Mouse (Mus musculus): ENCODE results near the gene Abcb1b.
A peak's percentile ranks its signal among the peaks of the same experiment; 100 is the strongest.
"Not testable (repeated sequence)": the region's sequence is repeated elsewhere in the genome, so short reads cannot be mapped to it uniquely, and the experiment has no call there.

Gene Abcb1b

DNA sequence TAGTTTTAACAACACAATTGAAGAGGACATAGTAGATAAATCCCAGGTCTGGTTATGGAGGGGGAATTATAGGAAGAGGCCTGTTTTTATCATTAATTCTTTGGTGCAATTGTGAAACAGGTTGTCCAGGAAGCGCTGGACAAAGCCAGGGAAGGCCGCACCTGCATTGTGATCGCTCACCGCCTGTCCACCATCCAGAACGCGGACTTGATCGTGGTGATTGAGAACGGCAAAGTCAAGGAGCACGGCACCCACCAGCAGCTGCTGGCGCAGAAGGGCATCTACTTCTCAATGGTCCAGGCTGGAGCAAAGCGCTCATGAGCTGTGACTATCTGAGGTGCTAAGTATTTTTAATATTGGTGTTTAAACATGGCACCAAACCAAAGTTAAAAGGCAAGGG, 67.7 kb downstream of the Abcb1b start:
- not testable (repeated sequence) for DNase-seq

DNA sequence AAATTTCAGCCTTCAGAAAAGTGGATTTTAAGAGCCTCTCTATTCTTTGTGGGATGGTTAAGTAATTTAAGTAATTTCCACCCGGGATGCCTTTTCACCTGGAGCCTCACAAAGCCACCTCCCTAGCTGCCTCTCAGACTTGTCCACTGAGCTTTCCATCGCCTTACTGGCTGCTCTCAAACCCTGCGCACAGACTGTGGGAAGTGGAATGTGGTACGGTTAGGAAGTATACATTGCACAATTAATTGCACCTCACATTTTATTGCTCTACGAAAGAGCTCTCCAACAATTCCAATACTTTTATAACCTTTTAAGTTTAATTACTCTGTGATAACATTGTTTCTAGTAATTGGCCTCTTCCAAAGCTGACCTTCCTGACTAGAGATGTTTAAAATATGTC, 68.4 kb downstream of the Abcb1b start:
- no peak for DNase-seq

DNA sequence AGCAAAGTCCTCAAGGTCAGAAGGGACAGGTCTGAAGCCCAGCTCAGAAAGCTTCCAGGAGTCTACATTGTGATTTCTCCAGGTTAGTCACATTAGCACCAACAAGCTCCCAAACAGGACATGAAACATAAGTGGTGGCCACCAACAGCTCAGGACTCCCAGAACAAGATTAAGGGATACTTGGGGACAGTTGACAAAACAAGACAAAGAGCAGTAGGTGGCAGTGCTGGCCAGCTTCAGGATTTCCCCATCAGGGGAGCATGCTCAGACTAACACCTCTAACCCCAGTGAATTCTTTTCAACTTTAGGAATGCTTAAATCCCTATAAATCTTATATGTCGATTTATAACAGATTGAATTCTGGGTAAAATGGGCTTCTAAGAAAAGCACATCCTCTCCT, 70.1 kb downstream of the Abcb1b start:
- DNase-seq = peak in 1 of 2 experiments; percentile 16

DNA sequence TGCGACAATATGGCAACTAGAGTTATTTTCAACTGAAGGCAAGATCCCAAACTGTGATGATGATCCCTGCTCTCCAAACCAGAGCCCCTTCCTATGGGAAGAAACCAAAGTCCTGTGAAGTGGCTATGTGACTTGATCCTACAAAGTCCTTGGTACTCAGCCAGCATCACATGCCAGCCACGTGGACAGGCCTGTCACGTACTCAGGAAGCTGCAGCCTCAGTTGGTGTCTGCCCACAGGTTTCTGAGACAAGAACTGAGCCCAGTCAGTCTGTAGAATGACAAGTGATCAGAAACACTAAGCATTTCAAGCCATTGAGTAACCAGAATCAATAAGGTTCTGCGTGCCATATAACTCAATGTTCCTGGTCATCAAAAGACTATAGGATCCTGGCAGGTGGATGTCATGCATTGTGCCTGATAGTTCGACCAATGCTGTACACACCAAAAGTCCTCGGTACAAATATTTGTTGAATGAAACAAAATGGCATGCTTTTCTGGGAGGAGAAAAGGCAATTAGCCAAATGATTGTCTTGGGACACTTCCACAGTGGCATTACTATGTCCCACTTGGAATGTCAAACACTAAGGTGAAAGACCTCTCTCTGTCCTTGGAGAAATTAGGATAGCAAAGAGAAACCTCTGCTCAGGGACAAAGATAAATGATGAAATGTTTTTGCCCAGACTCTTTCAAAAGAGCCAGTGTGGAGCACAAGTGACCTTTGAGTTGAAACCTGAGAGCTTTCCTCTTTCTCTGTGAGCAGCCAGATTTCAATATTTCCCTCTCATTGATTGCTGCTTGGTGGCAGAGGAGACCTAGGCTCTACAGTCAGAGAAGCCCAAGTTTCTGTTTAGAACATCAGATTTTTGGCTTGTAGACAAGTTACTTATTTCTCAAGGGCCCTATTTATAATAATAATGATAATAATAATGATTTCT, 75.3 kb downstream of the Abcb1b start:
- DNase-seq = no peak

DNA sequence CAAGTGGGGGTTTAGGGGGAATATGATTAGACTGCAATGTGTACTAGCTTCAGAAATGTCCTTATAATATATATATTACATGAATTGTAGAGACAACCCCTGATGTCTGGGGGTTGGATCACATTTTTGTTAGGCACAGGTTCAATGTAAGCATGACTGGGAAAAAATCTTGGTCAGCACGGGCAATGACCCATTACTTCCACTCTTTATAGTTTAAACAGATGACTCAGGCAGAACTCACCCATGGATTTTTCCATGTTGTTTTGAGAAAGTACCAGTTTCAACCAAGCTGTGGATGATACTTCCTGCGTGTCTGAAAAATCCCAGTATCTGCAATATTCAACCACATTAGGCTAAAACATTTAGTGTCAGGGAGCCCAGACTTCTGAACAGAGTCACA, 79.1 kb downstream of the Abcb1b start:
- no peak for DNase-seq

DNA sequence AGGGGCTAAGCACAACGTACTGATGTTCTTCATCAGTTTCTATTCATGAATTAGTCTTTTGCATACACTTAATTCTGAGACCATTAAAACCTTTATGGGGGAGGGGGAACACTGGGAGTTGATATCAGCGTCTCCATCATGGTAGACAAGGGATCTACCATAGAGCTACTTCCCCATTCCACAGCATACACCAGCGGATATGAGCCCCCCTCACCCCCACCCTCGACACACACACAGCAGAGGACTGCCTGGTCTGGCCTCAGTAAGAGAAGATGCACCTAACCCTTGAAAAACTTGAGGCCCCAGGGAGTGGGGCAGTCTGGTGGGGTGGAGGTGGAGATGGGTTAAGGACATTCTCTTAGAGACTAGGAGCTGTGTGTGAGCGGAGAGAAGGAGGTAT, 79.9 kb downstream of the Abcb1b start:
- no peak for DNase-seq

DNA sequence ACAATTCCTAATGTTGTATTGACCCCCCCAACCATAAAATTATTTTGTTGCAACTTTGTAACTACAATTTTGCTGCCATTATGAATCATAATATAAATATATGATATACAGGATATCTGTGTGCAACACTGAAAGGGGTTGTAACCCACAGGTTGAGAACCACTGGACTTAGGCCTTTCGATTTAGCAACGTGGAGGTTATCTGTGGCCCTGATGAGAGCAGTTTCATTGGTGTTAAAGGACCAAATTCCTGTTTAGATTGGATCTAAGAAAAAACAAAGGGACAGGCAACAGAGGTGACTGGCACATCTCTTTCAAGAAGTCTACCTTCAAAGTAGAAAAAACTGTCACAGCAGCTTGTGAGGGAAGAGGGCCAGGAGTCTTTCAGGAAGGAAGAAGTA, 87.9 kb downstream of the Abcb1b start:
- no peak for DNase-seq

DNA sequence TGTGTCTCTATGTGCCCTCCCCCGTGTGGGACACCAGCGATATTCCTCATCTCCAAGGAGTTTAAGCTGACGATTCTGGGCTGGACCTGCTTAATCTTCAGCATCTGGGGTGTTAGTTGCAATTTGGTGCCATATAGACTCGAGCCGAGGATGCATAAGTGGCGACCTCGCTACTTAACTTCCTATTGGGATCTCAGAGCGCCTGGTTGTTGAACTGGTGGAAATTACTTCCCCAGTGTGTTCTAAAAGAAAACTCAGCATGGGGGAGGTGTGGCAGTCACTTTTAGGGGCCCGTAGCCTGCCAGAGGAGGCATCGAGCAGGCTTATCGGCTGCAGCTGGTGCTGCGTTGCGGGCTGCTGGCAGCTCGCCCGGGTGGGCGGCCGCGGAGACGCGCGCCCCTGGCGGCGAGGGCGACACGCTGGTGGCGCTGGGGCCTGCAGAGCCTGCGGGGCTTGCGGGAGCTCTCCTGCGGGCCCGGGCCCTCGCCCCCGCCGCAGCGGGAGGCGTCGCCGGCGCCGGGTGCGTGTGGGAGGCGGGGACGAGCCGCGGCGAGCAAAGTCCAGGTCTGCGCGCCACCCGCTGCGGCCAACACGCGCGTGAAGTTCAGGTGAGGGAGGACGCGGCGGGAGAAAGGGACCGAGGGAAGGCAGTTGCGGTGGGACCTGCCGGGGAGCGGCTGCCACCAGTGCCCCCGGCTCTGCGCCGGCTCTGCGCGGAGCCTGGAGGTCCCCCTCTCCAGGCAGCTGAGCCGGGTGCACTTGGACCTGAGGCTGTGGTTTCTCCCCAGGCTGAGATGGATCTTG, 95.6 kb downstream of the Abcb1b start, which contains the start of gene Abcb4:
Gene Abcb4, plus strand, starts transcription at position 418 of the 804 bp plus-strand sequence.
- DNase-seq = peak; percentile 46 to 69

DNA sequence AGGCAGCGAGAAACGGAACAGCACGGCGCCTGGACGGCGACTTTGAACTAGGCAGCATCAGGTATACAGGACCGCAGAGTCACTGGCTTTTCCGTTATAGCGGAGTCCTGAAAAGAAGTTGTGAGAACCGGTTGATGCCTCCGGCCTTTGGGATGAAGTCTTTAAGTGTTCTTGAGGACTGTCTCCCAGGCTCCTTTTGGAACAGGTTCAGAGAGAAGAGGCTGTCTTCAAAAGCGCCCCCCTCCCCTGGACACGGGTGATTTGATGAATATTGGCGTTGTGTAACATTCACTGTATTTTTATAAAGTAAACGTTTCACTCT, 96.1 kb downstream of the Abcb1b start:
- no peak for DNase-seq

DNA sequence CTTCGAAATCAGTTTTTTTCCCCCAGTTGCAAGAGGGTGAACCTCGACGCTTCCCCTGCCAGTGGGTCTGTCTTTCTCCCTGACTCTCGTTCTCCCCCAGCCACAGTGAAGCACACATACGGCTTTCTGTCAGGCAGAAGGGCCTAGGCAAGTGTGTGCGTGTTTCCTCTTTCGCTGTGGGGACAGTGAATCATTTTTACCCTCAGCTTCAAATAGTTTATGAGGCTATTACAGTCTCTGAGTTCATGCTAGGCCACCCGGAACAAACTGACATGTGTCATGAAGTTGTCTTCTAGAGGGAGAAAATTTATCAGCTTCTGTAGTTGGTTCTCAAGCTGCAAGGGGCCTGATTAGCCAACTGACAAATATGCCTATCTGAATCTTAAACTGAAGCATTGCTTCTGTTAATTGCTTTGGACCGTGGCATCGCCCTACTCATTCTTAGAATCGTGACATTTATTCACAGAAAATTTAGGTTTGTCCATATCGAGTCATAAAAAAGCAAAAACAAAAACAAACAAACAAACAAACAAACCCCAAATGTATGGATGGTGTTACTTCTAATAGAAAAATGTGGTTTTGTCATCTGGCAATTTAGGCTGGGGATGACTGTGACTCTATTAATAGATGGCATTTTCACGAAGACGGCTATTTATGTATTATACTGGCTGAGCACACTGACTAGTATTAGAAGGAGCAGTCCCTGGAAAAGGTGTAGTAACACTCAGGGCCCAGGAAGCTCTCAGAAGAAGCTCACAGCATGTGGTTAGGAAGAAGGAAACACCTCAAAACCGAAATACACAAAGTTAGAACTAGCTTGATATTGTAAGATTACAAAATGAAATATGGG, 96.9 kb downstream of the Abcb1b start:
- peak; percentile 7 to 15 for DNase-seq

DNA sequence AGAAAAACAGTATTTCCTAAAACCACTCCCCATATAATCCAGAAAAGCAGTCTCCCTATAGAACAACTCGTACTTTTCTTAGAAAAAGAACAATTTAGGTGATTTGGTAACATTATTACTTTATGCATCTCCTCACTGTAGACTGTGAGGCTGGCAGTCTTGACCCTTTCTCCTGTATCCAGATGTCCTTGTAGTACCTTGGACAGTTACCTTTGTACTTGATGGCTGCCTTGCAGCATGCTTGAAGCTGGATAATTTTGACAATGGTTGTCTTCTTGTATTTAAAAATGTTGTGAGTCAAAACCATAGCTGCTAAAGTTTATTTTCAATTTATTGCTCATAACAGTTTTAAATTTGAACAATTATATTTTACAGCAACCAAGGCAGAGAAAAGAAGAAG, 98.3 kb downstream of the Abcb1b start:
- DNase-seq = no peak

DNA sequence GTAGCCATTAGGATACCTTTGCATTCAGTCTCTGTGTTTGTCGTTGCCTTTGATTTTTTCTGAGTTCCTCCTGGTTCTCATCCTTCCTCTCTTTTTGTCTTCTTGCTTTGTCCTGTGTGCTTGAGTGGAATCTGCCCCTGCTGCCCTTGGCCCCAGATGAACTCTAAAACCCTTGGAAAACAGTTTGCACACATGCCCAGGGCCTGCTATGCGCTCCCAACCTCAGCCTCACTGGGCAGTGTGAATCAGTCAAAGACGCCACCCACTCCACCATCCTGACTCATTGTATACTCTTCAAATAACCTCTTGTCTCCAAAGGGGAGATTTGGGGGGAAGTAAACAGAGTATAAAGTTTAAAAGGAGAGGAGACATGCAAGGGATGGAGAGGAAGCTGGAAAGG, 100.3 kb downstream of the Abcb1b start:
- DNase-seq = no peak

DNA sequence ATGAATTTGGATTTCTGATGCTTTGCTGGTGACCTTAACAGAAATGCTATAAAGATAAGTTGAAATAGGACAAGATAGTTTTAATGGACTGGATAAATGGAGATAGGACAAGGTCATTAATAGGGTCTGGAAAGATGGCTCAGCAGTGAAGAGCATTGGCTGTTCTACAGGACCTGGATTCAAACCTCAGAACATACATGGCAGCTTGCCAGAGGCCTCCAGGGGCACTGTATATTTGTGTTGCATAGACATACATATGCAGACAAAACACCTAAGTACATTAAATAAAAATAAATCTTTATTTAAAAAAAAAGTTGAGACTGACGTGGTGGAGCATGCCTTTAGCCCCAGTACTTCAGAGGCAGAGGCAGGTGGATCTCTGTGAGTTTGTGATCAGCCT, 103.1 kb downstream of the Abcb1b start:
- no peak for DNase-seq

DNA sequence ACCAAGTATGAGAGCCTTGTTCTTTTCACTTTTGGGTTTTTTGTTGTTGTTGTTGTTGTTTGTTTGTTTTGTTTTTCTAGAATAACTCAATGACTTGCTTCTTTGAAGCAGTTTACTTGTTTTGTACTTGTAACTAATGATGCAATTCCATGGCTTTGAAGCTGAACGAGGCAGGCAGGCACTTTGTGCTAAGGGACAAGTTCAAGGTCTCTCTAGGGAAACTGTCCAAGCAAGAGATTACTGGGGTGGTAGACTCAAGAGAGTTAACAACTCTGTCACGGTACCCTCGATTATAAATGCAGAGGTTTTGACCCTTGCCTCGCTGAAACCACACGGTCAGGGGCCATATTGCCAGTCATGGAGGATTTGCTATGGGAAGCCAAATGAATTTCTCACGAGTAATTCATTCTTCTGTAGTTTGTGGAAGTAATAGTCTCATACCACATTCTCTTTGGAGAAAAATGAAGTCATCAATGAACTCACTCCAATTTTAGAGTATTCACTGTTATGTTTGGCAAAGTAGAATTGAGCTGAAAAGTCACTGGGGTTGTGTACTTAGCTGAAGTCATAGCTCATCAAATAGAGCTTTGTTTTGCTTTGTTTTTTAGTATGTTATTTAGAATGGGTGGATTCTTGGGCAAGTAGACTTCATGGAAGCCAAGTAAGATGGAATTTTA, 104.3 kb downstream of the Abcb1b start:
- no peak for DNase-seq

DNA sequence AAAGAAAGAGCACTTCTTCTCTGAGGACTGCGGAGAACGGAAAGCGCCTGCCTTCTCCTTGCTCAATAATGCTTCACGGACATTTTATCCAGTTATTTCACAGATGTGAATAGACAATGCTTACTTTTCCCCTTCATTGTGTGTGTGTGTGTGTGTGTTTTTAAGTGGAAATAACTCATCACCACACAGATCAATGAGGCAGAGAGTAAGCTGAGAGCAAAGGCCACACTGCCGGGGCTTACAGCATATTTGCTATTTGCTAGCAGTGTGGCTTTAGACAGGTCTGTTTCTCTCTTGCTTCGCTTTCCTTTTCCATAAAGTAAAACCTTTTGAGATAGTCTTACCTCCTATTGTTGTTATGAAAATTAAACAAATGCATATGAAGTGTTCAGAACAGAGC, 106.6 kb downstream of the Abcb1b start:
- DNase-seq = no peak

DNA sequence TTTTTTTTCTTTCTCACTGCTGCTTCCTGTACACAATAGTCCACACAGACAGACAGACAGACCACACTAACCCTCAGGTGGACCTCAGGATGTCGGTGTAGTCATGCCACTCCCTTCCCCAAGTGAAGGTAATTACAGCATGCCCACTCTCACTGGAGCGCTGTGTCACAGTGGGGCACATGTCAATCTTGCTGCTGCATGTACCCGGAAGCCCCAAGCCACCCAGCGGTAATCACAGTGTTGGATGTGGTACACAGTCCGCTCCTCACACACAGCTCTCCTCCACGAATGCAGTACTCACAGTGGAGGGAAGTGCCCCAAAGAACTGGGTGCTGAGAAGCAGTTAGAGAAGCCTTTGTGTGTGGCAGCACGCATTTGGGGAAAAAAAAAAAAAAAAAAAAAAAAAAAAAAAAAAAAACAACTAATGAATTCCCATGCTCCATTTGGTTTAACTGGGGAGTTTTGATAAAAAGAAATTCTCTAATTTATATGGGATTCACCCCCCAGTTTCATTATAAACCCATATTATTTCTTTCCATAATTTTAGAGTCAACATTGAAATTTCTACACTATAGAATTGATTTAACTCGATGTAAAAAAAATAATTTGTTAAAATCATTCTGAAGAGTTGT, 113.7 kb downstream of the Abcb1b start:
- DNase-seq = peak in 1 of 2 experiments; percentile 21

Measured in spleen, adult 18-20 months (tissue).